Mouse (Mus musculus) testis, adult 2 months (tissue): ENCODE measurements around the gene 4930433I11Rik.

Source experiments
- CTCF ChIP-seq: fragments of 200-500 bp; IDR thresholded peaks from 2 replicates; pipeline ENCODE4 v1.5.1; 2012; ENCODE audit warnings: low read depth, mild to moderate bottlenecking, inconsistent platforms, low read length, moderate library complexity; ENCODE audit not compliant: control insufficient read depth, insufficient read depth, insufficient replicate concordance
- POLR2A ChIP-seq: fragments of 200-500 bp; IDR thresholded peaks from 2 replicates; pipeline ENCODE4 v1.6.1; 2012; ENCODE audit warnings: low read depth, mild to moderate bottlenecking, inconsistent platforms, low read length, moderate library complexity; ENCODE audit not compliant: control insufficient read depth

DNA sequence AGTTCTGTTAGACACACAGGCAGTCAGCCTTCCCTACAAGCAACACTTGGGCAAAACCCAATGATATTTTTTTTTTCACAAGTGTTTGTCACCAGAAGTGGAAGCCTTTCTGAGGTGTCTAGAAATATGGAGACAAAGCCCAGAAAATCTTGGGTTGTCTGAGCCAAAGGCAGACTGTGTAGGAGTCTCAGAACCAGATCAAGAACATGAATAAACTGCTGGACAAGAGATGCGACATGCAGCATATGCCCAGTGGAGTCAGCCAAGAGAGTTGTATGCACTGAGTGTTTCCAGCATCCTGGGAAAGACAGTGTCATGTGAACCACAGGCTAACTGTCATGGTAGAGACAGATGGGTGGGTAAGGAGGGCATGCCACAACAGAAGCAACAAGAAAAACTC, 48.0 kb upstream of the 4930433I11Rik start:
- TF ChIP-seq POLR2A (no peak), CTCF (no peak)
